Mouse (Mus musculus): ENCODE measurements at regions not wholly inside any gene's neighbourhood (a gene's known extent, or its start where the extent isn't known, plus 50 kb on each side); places are given as distances from the start of the nearest gene placed in this dataset.

DNA sequence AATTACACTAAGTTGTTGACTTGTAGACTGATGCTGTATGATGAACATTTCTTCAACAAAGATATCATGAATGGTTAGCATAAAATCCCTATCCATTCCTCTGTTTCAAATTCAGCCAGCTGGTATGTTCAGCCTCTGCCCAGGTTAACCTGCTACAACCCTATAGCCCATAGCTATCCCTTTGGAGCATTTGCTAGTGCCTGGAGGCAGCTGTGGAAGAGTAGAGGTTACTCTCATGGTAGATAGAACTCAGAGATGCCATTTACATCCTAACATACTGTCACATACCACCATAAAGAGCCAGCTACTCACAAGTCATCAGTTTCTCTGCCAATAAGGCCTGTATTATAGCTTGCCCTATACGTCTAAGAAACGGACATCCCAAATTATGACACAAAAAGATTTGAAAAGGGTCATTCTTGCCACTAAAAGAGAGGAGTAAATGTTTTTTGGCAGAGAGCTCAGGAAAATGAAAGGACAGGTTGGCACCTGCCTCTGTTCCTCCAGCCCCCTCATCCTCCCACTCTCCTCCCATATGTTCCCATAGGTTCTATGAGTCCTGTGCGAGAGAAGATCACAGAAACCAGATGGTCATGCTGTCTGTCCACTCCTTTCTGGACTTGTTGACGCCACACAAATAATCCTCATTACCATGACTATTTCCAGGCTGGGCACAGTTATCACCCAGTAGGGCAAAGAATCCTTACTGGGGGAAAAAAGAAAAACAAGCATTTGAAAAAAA is 156.5 kb upstream of the Ngly1 start:
- no peak for DNase-seq

DNA sequence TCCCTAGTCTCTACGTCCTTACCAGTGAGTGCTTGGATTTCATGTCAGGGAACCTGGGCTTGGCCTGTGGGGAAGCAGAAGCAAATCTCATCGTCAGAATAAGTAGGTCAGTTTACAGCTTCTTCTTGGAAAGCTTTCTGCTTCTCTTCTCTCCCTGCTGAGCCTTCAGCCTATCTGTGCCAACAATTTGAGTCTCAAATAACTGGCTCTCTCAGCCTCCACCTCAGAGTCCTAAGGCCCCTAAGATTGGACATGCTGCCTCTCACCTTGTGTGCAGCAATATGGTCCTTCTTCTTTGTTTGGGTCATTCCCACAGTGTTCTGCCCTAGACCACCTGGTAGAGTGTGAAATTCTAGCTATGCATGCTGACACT is 156.0 kb upstream of the Ngly1 start:
- no peak for DNase-seq

DNA sequence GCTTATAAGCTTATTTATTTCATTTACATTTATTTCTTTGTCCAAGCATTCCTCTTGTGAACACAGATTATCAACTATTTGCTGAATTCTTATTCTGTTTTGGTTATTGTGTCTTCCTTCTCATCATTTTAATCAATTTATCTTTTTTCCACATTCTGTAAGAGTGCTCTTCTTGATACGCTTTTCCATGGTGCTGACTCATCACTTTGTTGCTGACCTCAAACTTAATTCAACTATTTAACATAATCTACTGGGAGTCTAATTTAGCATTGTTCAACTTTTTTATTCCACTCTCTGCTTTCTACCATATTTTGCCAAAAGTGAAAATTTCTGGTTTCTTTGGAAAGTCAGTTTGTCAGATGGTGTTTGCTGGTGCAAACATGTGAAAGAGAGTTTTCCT is 139.7 kb upstream of the Ngly1 start:
- DNase-seq: no peak

DNA sequence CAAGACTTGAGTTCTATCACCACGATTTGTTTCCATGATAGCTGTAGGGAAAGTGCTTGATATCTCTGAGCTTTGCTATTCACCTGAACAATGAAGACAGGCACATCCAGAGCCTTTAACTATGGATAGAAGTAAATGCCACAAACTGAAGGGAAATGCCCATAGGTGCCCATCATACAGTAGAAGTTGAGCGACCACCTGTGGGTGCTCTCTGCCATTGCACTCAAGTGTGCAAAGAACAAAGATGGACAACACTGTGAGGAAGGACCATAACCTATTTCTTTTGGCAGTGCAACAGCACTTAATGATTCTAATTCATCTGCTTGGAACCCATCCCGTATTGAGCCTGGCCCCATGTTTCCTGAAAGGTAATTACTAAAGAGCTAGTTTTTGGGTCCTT is 116.4 kb upstream of the Ngly1 start:
- DNase-seq: no peak

DNA sequence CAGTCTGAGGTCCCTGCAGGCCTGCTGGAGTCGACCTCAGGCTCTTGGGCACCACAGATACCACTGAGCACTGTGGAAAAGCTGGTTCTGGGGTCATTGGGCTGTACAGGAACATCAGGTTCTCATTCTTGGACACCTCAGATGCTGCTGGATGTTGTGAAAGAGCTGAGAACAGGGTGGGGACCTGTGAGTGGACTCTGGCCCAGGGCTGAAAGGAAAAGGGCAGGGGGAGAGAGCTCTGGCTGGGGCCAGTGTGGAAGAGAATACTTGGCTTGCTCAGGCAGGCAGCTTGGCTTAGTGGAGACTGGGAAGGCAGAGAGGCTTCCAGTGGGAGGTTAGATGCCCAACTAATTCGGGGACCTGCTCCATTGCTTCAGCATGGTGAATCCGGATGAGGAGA is 115.7 kb upstream of the Ngly1 start:
- no peak for DNase-seq

DNA sequence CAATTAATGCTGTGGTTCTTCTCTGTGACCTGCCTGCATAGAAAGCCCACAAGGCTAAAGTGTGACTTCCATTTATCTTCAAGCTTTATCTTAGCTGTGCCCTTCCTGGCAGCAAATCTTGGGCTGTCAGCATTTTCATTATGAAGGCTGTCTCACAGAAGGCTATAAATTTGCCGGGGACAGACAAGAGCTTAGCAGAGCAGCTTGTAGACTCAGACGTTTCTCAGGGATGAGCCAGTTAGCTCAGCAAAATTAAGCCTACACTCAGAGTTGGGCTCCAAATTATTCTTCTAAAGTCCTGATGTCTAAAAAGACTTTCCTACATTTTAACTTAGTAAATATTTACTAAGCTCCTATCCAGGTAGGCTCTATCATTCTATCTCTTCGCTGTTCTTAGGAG is 112.9 kb upstream of the Ngly1 start:
- DNase-seq: no peak

DNA sequence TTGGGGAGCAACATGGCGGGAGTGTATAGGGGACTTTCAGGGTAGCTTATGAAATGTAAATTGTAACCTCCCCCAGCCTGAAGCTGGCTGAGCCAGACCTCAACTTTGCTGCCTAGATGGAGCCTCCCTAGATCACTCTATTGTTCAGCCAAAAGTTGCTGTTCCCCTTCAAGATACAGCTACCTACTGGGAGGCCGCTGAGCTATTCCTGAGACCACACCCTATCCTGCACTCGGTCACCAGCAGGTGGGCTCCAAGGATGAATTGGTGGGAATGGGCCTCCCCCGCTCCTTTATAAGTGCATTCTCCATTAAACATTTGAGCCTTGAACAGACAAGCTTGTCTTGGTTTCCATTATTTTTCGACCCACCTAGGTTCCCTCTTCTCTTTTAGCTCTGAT is 104.8 kb upstream of the Ngly1 start:
- no peak for DNase-seq

DNA sequence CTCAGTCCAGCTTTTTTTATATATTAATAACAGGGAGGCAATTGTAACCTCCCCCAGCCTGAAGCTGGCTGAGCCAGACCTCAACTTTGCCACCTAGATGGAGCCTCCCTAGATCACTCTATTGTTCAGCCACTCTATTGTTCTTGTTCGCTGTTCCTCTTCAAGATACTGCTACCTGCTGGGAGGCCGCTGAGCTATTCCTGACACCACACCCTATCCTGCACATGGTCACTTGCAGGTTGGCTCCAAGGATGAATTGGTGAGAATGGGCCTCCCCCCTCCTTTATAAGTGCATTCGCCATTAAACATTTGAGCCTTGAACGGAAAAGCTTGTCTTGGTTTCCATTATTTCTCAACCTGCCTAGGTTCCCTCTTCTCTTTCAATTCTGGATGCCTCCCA is 102.3 kb upstream of the Ngly1 start:
- DNase-seq: no peak

DNA sequence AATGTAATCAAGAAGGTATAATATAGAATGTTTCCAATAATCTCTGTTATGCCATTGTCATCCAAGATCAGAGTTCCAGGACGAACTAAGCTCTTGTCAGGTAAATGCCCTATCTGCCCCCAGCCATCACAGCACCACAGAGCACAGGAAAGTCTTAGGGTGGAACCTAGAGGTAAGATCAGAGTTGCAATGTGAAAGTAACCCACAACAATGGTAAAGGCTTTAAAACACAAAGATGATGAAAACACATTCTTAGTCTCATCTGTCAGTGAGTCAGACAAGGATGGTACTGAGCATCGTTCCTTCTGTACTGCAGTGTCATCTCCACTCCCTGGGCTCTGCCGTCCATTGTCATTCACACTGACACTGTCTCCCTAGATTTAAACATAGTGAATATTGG is 97.3 kb upstream of the Ngly1 start:
- no peak for DNase-seq

DNA sequence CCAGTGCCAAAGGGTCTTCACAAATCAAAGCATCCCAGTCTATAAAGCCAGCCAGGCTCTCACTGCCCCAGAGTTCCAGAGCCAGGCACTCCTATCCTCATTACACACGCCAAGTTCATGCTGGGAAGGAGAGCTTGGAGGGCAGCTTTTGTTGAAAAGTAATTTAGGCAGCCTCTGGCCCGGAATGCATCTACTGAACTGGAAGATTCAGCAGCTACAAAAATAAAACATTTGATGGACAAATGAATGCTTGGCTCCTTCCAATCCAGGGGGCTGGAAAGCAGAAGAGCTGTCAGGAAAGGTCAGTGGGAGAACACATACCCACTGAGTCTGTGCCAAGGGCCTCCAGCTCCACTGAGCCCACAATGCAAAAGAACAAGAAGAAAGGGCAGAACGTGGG is 96.4 kb upstream of the Ngly1 start:
- DNase-seq: no peak

DNA sequence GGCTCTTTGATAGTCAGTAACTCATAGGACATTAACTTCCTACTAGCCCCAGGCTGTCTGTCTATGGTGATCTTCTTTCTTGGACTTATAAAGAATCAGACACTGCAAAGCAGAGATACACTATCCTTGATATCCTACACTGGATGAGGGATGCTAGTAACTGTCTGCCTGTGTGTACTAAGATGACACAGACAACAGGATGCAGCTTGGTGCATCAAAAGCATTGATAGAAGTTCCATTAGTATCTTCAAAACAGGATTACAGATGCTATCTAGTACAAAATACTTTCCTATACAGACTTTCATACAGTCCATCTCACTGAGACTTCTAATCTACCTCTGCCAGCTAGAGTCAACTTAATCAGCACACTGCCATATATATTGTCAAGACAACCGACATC is 94.0 kb upstream of the Ngly1 start:
- no peak for DNase-seq

DNA sequence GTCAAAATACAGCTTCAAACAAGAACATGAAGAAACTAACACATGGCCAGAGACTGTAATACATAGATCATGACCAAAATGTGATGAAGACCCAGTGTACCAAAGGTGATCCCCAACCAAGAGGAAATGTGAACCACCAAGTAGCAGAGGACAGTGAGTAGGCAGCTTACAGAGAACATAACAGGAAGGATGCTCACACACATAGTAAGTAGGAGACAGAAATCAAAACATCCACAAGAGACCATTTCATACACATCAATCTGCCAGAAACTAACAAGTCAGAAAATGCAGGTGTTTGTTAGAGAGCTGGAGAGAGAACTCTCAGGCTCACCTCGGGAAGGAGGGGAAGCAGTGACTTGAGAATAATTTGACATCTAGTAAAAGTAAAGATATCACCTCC is 78.9 kb upstream of the Ngly1 start:
- no peak for DNase-seq

DNA sequence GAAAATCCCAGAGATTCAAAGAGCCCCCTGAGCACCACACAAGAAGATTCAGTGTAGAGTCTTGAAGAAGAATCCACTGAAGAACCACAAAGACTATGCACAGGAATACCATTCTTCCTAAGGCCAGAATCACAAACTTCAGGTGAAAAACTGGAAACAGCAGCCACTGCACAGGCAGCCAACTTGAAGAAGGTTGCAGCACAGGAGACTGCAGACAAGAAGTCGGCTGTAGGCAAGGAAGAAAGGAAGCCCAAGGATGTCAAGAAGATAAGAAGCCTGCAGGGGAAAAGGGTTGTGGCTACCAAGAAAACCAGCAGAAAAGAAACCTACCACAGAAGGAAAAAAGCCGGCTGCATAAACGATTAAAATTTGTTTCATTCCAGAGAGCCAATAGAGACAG is 76.8 kb upstream of the Ngly1 start:
- no peak for DNase-seq

DNA sequence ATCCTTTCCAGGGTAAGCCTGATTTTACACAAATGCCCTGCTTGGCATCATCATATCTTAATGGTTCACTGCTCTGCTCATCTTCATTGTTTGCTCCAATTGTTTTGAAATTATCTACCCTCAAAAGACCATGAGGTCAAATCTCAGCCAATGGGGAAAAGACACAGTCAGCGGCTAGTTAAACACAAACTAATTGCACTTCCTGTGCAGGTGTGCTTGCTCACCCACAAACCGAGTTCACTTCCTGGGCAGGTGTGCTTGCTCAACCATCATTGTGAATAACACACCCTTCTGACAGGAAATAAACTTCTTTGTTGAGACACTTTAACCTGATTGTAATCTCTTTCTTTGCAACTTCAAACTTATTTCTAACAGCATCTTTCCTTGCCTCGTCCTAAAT is 75.8 kb upstream of the Ngly1 start:
- DNase-seq: peak; percentile 47 to 63

DNA sequence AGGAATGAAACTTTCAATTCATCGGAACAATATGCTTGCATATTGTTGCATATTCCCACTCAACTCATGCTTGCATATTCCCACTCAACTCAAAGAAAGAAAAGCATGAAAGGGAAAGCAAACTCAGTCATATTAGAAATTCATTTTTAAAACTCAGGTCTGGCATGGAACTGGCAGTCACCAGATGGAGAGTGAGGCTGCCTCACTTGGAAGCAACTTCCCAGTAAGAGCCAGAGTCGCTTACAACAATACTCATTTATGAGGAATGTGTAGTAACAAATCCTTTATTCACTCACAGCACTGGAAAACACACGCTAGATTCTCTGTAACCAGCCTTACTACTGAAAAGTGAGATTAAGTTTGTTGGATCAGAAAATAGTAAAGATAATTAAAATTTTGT is 70.9 kb upstream of the Ngly1 start:
- no peak for DNase-seq

DNA sequence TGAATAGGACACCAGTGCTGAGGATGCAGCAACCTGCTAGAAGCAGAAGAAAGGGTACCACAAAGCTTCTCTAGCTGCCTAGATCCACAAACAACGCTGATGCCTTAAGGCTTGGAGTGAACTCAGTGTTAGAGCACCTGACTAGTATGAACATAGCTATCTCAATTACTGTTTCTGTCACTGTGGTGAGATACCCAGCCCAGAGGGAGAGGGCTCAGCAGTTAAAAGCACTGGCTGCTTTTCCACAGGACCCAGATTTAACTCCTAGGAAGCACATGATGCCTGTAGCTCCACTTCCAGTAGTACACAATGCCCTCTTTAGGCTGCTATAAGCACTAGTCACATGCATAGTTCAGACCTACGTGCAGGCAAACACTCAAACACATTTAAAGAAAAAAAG is 67.3 kb upstream of the Ngly1 start:
- no peak for DNase-seq

DNA sequence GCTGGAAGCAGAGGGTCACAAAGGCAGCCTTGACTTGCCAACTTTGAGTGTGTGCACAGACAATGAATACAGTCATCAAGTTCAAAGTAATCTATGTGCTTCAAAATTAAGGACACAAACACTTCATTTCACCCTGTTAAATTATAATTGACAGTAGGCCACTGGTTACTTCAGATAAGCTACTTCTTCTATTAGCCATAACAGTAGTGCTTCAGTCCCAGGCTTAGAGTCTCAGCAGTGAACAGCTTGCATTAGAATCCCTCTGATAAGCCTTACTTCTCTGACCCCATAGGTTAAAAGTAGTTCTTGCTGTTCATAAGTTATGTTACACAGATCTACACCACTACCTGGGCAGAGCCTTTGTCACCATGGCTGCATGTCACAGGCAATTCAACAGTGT is 63.8 kb upstream of the Ngly1 start:
- no peak for DNase-seq
